Mouse (Mus musculus) ES-Bruce4 (cell line): ENCODE data around the gene Zfp74. TPM values are rescaled to one million over a fixed set of nuclear protein-coding genes. Genes with fewer than 3 reads are reported as not detected.

ENCODE experiments used
- H3K27ac ChIP-seq: 2 replicates; pipeline ENCODE4 v1.5.1; 2012; ENCODE audit warnings: low read length, inconsistent platforms; ENCODE audit not compliant: insufficient read depth
- H3K27me3 ChIP-seq: 2 replicates; pipeline ENCODE4 v1.6.1; 2012; ENCODE audit warnings: mild to moderate bottlenecking, low read length, inconsistent platforms; ENCODE audit not compliant: control insufficient read depth, poor library complexity, insufficient read depth, severe bottlenecking
- H3K36me3 ChIP-seq: 2 replicates; pipeline ENCODE4 v1.6.1; 2012; ENCODE audit warnings: inconsistent platforms, mild to moderate bottlenecking, low read length, moderate library complexity; ENCODE audit not compliant: control insufficient read depth, poor library complexity, insufficient read depth, severe bottlenecking
- H3K4me1 ChIP-seq: one replicate; pipeline ENCODE4 v1.8.1; 2011; ENCODE audit warnings: low read length; ENCODE audit not compliant: control insufficient read depth, insufficient read depth
- H3K4me3 ChIP-seq: 2 replicates; pipeline ENCODE4 v1.5.1; 2011; ENCODE audit warnings: low read depth, mild to moderate bottlenecking, low read length
- H3K9ac ChIP-seq: 2 replicates; pipeline ENCODE4 v1.6.1; 2012; ENCODE audit warnings: low read depth, mild to moderate bottlenecking, inconsistent platforms; ENCODE audit not compliant: poor library complexity, severe bottlenecking
- H3K9me3 ChIP-seq: replicated peaks from 2 replicates; pipeline ENCODE4 v1.6.1; 2012; ENCODE audit warnings: mild to moderate bottlenecking, low read length, inconsistent platforms; ENCODE audit not compliant: control insufficient read depth, poor library complexity, insufficient read depth, severe bottlenecking
- CTCF ChIP-seq: IDR thresholded peaks from one replicate; pipeline ENCODE4 v1.8.1; 2011; ENCODE audit warnings: low read depth, low read length
- EP300 ChIP-seq: IDR thresholded peaks from 2 replicates; pipeline ENCODE4 v1.6.1; 2011; ENCODE audit warnings: low read depth, low read length; ENCODE audit not compliant: insufficient read depth
- POLR2A ChIP-seq: IDR thresholded peaks from one replicate; pipeline ENCODE4 v1.8.1; 2011; ENCODE audit warnings: low read length; ENCODE audit not compliant: insufficient read depth
- polyA plus RNA-seq: library from polyadenylated mRNA; stranded (reverse); fragments of >200 nt; gene quantifications from 2 replicates; pipeline ENCODE4 v1.2.4, GENCODE M21; 2011; ENCODE audit warnings: low read depth; ENCODE audit not compliant: missing spikeins, insufficient read depth, insufficient read length

The Zfp74 gene
- polyA plus RNA-seq, 1 experiment: 19.7 TPM

GRCm38 (mm10) chr7:29958125-29958724, 4.3 kb upstream of the Zfp74 start:
- Histone ChIP-seq H3K27ac (no peak overlapping the region), H3K4me1 (no peaks in the 10 kb centered on the region), H3K4me3 (no peak overlapping the region), H3K9me3 (peaks cover 2% of the 10 kb centered on the region; the same call in 1 of the 2 replicates), H3K36me3 (no peaks in the 10 kb centered on the region), H3K27me3 (no peaks in the 10 kb centered on the region), H3K9ac (no peak overlapping the region)
- TF ChIP-seq EP300: no peak
- no peak for TF ChIP-seq CTCF
- TF ChIP-seq POLR2A: no peak

GRCm38 (mm10) chr7:29956257-29956656, 2.4 kb upstream of the Zfp74 start:
- Histone ChIP-seq H3K4me3 (peak overlapping the region; percentile 1; the same call in 1 of the 2 replicates), H3K4me1 (no peaks in the 10 kb centered on the region), H3K36me3 (no peaks in the 10 kb centered on the region), H3K27me3 (no peaks in the 10 kb centered on the region), H3K9me3 (no peaks in the 10 kb centered on the region), H3K27ac (no peak overlapping the region), H3K9ac (no peak overlapping the region)
- no peak for TF ChIP-seq POLR2A
- TF ChIP-seq EP300: no peak
- TF ChIP-seq CTCF: no peak

GRCm38 (mm10) chr7:29954731-29955130, 842 bp upstream of the Zfp74 start:
- peak; percentile 58 for TF ChIP-seq CTCF
- no peak for TF ChIP-seq POLR2A
- no peak for TF ChIP-seq EP300
- H3K27me3 ChIP-seq: no peaks in the 10 kb centered on the region
- no peaks in the 10 kb centered on the region for H3K9me3 ChIP-seq
- no peak overlapping the region for H3K27ac ChIP-seq
- H3K9ac ChIP-seq: no peak overlapping the region
- no peaks in the 10 kb centered on the region for H3K4me1 ChIP-seq
- no peaks in the 10 kb centered on the region; the same call in 1 of the 2 replicates for H3K36me3 ChIP-seq
- H3K4me3 ChIP-seq: no peak overlapping the region

GRCm38 (mm10) chr7:29953086-29953485, 803 bp downstream of the Zfp74 start:
- Histone ChIP-seq H3K9me3 (no peaks in the 10 kb centered on the region), H3K27me3 (no peaks in the 10 kb centered on the region), H3K27ac (peak overlapping the region; percentile 54; the same call in 1 of the 2 replicates), H3K36me3 (no peaks in the 10 kb centered on the region; the same call in 1 of the 2 replicates), H3K4me1 (no peaks in the 10 kb centered on the region), H3K9ac (peak overlapping the region; percentile 44), H3K4me3 (peak overlapping the region; percentile 89)
- no peak for TF ChIP-seq CTCF
- TF ChIP-seq EP300: no peak
- no peak for TF ChIP-seq POLR2A

- Histone ChIP-seq H3K9ac (peak overlapping the region; percentile 38), H3K4me3 (peak overlapping the region; percentile 54; the same call in 1 of the 2 replicates), H3K9me3 (no peaks in the 10 kb centered on the region), H3K27ac (peak overlapping the region; percentile 99), H3K4me1 (peaks cover 9% of the 10 kb centered on the region), H3K36me3 (no peaks in the 10 kb centered on the region), H3K27me3 (no peaks in the 10 kb centered on the region)
- TF ChIP-seq CTCF (no peak), EP300 (peak; percentile 68; the same call in 1 of the 2 replicates), POLR2A (peak; percentile 45)
These were observed 9.7 kb downstream of the Zfp74 start for GRCm38 (mm10) chr7:29944201-29944600.

- no peaks in the 10 kb centered on the region for H3K9me3 ChIP-seq
- H3K9ac ChIP-seq: peak overlapping the region; percentile 73
- peak overlapping the region; percentile 21; the same call in 1 of the 2 replicates for H3K4me3 ChIP-seq
- H3K27ac ChIP-seq: peak overlapping the region; percentile 99
- peaks cover 9% of the 10 kb centered on the region for H3K4me1 ChIP-seq
- TF ChIP-seq POLR2A: no peak
- TF ChIP-seq EP300: no peak
- TF ChIP-seq CTCF: no peak
- H3K27me3 ChIP-seq: no peaks in the 10 kb centered on the region
- no peaks in the 10 kb centered on the region for H3K36me3 ChIP-seq
These were observed 10.2 kb downstream of the Zfp74 start for GRCm38 (mm10) chr7:29943720-29944119.
